Mouse (Mus musculus): ENCODE measurements at regions not wholly inside any gene's neighbourhood (a gene's known extent, or its start where the extent isn't known, plus 50 kb on each side); places are given as distances from the start of the nearest gene placed in this dataset.

DNA sequence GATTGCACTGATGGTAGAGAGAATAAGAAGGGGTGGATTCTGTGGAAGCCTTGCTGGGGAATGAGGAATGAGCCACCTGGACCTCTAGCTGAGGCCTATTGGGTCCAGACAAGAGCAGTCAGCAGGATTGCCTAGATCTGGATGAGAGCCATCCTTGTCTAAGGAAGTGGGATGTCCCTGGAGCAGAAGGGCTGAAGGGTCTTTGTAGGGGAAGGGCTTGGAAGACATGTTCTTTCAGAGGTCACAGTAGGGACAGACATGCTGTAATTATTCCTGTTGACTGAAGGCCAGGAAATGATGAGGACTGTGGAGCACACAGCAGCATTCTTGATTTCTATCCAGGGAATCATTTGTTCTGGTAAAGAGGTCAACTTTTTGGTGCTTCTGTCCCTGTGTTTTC, 86.2 kb upstream of the Nectin3 start:
- DNase-seq: no peak

DNA sequence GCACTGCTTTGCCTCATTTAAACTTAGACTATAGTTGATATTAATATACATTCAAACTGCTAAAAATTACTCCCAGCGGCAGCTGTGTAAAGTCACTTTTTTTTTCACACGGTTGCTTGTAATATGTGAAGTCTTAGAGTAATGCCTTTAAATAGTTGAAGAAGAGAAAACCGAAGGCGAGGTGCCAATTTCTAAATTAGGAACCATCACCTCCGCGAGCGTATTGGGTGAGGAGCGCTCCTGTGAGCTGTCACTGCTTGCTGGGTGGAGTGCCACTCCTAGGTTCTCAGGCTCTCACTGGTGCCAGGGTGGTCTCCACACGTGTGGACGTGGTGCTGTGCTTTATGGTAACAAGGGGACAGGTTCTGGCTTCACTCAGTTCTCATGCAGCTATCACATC, 82.8 kb upstream of the Nectin3 start:
- peak; percentile 26 for DNase-seq

DNA sequence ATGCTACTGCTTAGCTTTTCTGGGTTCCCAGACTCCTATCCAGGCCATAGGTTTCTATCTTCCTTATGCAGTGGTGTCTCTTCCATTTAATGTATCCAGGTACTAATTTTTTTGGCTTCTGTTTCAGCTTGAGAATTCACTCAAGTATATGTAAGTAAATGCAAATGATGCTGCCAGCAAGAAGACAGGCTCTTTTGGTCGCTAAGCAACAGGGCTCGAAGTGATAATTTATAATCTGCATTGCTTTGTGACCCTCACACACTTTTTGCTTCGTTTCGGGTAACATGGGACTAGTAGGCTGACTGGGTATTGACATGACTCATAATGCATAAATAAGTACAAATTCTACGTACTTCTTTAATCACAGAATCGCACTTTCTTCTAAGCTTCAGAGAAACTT, 75.9 kb upstream of the Nectin3 start:
- no peak for DNase-seq

DNA sequence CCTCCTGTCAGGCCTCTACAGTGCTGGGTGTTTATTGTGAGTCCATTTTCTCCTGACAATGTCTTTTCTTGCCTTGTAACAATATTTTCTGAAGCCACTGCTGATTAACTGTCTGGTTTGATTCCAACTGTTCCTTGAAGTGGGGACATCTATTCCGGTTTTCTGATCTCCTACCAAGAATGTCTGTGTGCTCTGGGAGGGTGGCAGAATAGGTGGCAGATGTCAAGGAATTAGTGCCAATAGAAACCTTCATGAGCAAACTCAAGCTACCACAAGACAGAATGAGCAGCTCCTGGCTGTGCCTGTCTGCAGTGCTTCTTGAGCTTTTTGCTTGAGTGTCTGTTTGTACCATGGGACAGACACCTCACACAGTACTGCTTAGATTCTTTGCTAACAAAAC, 69.1 kb upstream of the Nectin3 start:
- no peak for DNase-seq

DNA sequence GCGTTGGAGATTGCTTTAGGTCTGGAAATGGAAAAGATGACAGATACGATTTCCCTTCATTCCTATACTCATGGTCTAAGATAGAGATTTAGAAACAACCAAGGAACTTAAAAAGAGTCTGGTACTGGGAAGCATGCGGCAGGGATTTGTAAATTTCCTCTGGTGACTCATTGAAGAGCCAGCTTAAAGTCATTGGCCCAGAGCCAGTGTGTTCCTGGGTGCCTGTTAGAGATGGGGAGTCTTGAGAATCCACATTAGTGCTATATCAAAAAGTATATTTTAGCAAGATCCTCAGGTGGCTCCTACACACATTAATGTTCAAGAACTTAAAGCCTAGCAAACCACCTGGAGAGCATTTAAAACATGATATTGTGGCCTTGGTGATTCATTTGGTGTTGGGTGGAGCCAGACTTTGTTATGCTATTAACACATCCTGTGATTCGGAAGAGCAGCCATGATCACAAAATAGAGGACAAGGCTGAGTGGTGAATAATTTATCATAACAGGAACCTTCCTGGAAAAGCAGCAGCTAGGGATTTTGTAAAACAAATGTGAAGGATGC, 67.8 kb upstream of the Nectin3 start:
- DNase-seq: no peak

DNA sequence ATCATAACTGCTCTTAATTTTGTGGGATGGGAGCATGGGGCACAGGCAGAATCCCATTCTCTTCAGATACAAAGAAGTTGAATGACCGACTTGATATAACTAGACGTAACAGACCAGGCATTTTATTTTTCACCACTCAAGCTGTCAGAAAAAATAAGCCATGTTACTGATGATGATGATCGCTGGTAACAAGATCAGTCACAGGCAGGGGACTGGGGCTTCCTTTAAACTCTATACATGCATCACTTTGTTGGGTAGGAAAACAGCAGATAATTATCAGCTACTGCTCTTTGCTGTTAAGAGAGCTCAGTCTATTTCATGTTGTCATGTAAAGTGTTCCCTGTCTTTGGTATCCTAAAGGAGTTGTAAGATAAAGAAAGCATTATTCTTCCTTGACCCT, 59.0 kb upstream of the Nectin3 start:
- no peak for DNase-seq

DNA sequence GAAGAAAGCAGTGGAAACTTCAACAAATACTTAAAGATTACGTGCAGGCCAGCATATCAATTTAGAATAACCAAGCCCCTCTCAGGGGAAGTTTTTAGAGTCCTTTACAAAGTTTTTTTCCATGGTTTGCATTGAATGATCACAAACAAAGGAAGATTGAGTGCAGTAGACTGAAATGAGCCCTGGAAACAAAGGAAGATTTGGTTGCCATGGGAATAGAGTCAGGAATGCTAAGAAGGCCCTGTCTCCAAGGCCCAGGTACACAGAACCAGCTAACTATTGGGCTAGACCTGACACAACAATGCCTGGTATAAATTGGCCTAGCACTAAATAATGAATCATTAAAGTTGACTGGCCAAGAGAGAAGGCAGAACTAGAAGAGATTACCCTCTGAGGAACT, 49.9 kb upstream of the Nectin3 start:
- no peak for DNase-seq
